Mouse (Mus musculus): ENCODE measurements at regions not wholly inside any gene's neighbourhood (a gene's known extent, or its start where the extent isn't known, plus 50 kb on each side); places are given as distances from the start of the nearest gene placed in this dataset.

DNA sequence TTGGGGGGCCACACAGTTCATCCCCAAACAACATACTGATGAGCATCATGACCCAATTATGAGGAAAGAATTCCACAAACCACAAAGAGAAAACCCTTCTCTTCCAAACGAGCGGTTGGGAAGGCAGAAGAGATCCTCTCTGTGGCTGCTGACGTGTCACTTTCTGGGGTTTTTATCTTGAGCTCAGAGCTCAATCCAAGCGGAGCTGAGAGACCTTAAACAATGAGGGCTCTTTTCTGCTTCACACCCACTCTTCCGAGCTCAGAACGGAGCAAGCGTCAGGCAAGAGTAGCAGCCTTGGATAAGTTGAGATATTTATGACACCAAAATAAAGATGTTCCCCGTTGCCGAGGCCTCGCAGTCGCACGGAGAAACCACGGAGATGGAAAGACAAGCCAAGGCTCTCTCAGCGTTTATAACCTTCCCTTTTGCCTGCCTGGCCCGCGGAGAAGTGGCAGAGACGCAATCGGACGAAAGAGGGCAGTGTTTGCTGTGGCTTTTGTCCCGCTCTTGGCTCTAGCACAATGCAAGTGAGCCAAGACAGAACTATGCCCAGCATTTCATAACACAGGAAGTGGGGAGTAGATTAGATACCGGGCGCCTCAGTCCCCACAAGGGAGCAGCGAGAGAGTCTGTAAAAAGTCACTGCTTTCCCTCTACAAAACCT lies 100.7 kb downstream of the Chic2 start:
- peak; percentile 80 for DNase-seq

DNA sequence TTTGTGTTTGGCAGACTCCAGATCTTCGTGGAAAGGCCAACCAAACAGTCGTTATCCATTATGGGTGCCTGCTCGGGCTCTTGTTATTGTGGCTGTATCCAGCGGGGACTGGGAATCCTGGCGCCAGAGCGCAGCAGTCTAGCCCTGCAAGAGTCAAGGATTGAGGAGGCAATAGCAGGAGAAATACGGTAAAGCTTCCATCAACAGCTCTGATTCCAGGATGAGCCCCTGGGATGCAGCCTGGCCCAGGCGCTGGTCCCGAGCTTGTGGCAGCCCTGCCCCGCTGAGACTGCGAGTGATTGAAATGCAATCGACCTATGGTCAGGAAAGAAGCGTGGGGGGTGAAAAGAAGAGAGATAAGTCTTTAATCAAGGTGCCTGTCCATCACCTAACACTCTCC lies 103.1 kb downstream of the Chic2 start:
- DNase-seq: no peak

DNA sequence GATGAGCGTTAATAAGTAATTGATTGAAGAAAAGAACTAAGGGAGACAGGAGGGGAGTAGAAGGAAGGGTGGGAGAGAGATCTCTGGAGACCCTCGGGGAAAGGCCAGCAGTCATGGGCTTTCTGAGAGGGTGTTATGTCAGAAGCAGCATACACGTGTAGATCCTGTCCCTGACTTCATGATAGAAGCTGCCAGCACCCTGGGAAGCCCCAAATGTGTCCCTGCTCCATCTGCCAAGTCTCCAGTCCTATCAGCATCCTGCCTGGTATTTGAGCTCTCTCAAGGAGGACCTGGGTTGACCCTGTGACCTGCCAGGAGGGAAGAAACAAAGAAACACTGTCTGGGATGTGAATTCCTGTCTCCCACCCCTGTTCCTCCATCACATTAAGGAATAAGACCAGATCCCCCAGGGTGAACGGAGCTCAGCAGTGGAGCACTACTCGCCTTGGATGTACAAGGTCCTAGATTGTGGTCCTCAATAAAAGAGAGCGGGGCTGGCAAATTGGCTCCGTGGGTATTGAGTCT lies 107.1 kb downstream of the Chic2 start:
- DNase-seq: no peak

DNA sequence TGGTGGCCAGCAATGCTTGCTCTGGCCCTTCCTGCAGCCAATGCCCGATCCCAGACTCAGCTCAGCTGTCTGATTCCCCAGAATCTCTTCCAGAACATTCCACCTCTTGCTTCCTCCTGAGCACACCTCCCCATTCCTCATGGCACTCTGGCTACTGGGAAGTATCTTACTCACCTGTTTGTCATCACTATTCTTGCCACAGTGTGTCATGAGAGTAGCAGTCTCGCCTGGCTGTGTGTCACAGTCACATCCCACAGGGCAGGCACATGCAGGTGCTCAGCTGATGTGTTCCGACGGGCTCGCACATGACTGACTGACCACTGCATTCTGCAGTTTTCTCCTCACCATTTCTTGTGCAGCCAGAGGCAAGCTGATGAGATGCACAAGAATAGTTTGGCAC lies 108.5 kb downstream of the Chic2 start:
- no peak for DNase-seq

DNA sequence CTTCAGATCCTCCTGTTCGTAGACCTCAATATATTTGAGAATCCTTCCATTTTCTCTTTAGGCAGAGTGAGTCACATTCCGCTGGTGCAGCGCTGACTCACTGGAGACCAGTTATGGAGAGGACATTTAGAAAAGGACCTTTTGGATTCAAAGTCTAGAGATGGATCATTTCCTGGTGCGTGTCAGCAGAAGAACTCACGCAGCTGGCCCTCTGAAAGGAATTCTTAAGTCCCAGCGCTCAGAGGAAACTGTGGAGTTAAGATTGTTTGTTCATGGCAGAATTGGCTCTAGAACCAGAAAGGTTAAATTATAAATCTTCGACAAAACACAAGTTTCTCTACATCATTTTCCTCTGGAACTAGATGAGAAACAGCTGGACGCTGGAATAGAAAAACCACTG lies 108.9 kb downstream of the Chic2 start:
- DNase-seq: no peak

DNA sequence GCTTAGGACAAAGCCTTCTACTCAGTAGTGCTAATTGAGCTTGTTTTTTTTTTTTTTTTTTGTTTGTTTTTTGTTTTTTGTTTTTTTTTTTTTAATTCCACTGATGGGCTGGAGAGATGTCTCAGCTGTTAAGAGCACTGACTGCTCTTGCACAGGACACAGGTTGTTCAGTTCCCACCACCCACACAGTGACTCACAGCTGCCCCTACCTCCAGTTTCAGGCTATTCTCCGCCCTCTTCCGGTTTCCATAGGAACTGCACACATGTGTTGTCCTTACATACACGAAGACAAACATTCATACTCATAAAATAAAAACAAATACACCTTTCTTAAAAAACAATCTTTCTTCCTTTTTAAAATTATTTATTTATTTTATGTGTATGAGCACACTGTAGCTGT lies 111.3 kb downstream of the Chic2 start:
- DNase-seq: no peak

DNA sequence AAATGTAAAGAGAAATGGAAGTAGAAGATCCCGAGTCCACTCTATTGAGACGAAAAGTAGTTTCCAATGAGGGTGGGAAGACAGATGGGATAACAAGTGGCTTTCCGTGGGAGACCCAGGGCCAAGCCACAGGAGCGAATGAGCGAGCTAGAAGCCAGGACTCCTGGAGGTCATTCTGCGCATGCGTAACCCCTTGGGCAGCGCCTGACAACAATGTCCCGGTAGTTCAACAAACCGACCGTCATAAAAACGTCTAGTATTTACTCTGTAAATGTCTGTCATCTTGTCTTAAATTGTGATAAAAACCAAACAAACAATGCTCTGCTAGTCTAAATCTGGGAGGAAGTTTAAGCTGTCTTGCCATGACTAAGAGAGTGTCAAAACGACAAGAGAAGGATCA lies 112.4 kb downstream of the Chic2 start:
- DNase-seq: no peak

DNA sequence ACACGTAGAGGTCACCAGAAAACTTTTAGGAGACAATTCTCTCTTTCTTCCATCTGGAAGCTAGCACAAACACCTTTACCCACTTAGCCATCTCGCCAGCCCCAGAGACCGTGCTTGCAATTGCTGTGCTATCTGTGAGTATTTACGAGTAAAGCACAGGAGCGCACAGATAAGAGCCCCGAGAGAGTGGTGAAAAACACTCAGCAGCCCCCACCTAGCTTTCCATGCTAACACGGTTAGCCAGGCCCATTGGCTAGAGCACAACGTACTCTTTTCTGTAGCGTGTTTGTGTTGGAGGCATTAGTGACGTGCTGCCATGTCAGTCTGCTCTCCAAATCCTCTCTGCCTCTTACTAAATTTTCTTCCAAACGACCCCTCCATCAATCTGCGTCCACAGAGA lies 112.8 kb downstream of the Chic2 start:
- DNase-seq: no peak

DNA sequence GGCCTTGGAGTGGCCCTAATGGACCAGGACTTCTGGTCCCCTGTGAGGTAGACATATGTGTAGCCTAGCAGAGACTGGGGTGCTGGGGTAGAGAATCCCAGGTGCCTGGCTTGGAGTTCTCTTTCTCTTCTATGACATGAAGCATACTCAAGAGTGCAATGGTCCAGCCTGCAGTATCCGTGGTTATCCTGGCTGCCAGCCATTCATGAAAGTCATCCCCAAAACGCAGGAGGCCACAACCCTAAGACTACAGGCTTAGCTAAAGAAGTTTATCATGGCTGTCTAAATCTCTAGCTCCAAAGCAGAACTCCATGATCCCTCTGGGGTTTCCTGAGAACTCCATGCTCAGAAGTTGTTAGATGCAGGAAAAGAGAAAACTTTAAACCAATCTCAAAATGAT lies 117.0 kb downstream of the Chic2 start:
- no peak for DNase-seq

DNA sequence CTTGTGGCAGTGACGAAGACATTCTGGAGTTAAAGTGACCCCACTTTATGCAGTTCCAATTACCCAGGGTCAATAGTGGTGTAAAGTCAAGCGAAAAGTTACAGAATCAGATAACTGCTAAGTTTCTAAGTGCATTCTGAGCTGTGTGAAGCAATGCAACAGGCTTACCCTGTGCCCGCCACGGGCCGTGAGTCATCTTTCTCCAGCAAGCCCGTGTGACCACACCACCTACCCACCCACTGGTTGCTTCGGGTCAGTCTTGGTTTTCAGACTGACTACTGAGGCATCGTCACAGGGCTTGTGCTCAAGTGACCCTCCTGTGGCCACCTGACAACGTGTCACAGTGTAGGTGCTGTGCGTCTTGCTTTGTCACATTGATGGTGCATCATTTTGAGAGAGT lies 118.8 kb downstream of the Chic2 start:
- DNase-seq: no peak

DNA sequence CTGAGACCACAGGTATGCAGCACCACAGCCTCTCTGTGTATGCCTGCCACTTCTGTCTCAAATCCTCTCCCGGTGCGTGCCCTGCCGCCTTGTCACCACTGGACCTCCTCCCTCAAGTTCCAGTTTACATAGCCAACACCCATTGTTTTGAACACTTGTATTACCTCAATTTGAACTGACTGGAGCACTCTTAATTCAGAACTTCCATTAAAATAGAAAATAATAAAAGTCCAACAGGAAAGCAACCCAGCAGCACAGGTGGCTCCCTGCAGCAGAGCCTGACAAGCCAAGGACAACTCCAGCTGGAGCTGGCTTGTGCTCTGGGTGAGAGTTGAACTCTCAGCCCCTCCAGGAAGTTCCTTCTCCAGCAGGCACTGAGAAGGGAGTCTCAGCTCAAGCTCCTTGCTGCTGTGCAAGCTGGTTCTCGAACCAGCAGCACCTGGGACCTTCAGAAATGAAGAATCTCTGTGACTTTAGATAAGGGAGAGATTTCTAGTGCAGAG lies 120.5 kb downstream of the Chic2 start:
- DNase-seq: no peak

DNA sequence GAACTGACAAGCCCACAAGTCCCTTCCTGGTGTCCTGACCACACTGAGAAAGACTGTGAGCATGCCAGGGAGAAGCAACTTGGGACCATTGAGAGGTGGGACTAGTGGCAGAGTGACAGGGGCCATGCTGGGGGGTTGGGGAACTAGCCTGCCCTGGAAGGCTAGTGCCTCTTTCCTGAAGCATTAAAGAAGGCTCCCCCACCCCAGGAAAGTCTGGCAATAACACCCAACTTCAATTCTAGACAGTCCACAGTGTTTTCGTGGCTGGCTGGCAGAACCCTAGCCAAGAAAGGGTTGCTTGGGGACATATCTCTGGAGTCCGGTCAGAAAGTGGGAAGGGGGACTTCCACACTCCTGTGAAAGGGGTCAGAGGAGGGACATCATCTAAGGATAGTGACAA lies 121.2 kb downstream of the Chic2 start:
- no peak for DNase-seq

DNA sequence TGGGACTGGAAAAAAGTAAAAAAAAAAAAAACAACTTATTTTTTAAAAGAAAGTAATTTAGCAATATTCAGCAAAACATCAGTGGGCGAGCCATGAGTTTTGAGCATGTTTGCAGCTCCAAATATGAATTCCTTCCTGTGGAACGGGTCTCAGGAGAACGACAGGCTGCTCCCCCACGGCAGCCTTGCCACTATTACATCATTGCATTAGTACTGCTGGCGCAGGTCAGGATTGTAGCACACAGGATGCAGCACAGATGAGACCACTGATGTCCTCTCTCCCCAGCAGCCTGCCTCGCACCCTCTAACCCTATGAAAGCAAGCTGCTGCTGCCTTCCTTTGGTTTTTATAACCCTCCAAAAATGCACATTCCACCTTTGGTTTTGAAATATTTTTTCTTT lies 121.7 kb downstream of the Chic2 start:
- DNase-seq: no peak

DNA sequence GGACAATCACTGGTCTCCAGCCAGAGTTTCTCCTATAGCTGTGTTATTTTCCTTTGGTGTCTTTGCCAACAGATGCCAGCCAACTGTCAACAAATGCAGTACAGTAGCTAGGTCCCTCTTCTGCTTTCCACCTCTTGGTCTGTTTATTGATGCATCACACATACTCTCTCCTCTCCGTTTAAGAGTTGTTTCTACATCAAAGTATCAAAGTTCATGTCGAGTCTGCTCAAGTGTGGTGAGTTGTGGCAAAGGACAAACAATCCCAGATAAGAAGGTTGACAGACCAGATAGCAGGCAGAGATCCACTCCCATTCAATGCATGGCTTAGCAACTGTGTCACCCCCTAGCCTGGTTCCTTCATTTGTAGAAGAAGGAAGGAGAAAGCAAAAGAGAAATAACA lies 123.6 kb downstream of the Chic2 start:
- DNase-seq: no peak

DNA sequence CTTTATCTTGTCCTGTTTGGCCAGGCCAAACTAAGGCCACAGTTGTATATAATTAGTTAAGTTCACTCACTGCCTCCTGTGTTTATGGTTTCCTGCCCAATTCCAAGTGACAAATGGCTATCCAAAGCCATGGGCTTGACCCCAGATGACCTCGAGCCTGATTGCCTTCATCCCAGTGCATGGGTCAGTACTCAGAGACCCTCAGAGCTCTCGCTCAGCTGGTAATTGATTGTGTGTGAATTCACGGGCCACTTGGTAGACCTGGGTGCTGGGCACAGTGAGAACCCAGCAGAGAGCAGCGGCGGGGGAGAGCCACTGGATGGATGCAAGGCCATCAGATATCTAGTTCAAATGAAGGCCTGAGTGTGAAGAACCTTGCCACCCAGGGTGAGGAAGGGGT lies 124.1 kb downstream of the Chic2 start:
- no peak for DNase-seq

DNA sequence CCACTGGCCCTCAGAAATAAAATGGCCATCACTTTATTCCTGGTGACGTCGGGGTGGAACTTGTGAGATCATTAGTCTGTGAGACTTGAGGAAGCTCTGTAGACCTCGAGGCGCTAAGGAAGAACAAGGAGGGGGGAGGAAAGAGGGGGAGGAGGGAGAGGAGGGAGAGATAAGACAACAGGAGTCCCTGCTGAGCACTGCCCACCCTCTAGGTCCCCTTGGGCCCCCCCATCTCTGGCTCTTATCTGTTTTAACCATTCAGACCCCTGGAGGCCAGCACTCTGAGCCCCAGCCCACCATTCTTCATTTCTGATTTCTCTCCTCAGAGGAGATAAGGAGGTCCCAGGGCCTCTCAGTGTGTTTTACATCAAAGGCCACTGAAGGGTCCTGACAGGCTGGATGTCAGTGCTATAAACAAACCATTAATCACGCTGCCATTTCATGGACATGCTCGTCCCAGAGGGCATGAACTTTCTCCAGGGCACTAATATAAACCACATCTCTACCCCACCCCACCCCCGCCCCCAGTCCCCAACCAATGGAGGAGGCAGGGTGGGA lies 139.0 kb downstream of the Chic2 start:
- DNase-seq: no peak

DNA sequence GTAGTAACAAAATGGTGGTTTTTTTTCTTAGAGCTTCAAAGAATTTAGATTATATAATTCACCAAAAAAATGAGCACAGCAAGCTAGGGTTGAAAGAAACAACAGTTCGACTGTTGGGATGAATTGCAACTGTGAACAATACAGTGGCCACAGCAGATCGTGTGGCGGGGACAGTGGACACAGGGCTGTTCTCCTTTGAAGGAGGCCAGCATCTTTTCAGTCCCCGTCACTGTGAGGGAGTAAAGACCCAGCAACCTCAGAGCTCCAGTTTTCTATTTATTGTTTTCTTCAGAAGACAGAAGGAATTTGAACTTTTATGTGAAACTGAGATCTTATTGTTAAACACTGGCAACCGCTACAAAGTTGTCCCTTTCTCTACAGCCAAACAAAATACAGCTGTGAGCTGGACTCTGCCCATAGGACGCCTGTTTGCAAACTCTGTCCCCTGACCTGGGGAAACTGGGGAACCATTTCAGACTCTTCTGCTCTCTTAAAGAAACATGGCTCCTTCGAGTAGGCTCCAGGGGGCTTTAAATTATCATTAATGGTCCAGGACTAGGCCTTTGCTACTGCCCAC lies 139.6 kb downstream of the Chic2 start:
- DNase-seq: no peak

DNA sequence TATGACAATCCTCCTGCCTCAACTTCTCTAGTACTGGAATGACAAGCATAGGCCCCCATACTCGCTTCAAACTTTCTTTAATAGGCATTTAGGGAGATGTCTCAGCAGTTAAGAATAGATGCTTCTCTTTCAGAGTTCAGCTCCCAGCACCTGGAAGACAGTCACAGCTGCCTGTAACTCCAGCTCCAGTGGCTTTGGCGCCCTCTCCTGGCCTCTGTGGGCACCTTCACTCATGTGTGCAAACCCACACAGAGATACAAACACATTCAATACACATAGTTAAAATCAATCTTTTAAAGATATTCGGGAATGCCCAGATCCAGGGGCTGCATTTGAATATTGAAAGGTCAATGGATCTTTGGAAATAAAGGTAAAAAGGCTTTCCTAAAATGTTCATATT lies 140.2 kb downstream of the Chic2 start:
- DNase-seq: no peak

DNA sequence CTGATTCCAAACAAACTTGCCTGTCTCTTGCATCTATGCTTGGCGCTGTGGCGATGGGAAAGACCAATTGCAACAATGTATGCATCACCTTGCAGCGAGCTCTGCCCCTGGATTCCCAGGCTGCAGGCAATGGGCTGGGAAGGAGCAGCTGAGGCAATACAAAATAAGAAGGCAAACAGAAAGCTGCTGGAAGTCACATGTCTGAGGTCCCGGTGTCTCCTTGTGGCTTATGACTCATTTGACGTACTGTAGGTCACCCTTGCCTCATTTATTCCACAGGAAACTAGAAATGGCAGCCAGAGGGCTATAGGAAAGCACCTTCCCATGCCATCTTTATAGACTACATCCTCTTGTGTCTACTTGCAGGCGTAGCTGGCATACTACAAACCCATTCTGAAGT lies 140.9 kb downstream of the Chic2 start:
- no peak for DNase-seq

DNA sequence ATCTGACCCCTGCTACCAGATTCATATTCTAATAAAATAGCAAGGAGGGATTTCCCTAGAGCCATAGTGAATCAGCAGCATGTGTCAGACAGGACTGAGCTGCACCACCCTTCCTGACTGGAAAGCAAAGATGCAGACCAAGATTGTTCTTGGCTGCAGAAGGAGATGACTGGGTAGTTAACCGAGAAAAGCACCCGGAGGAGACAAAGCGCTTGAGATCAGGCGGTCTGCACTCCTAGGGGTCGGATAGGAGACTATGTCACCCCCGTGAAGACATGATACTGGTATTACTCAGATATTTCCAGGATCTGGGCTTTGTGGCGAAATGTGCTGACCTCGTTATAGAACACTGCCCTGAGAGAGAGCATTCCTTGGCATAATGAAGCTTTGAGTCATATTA lies 147.4 kb downstream of the Chic2 start:
- no peak for DNase-seq

DNA sequence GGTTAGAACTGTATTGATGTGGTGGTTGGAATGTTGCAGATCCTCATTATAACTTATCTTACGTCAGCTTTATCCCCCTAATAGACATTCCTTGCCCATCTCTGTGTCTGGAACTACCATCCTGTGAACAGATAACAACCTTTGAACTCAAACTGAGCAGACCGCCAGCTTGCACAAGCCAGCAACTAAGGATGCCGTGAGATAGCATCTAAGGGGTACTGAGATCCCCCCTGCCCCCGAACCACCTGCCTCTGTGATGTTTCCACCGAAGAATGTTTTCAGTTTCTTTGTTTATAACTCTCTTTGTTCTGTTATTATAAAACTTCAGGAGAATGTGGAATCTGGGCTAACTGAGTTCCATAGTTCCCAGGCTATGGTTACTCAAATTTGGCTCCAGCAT lies 151.3 kb downstream of the Chic2 start:
- no peak for DNase-seq

DNA sequence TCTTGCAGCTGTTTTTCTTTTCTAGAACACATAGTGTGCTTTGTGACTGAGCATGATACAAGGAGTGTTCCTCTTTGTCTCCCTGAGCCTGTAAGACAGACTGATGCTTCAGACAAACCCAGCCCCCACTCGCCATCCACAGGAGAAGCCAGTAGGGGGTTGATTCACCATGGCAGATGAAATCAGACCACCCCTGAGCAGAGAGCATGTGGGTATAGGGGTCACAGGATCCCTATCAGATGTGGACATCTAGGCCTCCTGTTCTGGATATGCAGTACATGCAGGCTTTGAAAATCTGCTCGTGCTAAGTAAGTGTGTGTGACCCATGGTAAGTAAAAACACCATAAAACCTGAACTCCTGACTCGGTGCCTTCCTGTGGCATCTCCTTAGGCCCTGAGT lies 153.0 kb downstream of the Chic2 start:
- DNase-seq: no peak

DNA sequence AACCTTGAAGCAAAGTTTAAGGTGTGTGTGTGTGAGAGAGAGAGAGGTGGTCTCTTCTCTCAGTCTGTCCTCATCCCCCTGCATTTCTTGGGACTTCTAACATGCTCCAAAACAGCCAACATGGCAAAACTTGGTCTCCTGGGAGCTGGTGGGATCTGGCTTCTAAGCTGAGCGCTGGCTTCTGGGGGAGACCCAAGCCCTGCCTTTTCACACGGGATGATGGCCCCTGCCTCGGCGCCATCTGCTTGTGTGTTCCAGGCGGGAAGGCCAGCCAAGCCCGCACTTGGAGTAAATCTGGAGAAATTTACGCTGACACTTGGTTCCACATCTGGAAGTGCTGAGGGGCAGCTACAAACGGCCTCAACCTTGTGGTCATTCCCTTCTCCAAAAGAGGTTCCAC lies 155.6 kb downstream of the Chic2 start:
- DNase-seq: no peak

DNA sequence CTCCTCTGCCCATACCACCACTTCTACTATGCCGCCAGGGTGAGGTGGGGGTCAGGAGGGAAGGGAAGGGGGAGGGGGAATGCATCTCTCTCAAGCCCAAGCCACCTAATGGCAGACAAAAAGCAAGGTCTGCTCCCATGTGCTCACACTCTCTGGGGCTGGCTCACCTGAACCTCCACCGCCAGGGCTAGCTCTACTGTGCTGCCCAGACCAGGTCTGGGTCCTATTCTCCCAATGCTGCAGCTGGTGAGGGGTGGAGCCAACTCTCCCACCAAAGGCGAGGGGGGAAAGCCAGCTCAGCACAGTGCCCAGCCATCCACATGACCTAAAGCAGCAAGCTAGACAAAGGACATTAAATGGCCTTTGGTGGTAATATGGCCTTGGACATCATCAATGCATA lies 158.6 kb downstream of the Chic2 start:
- no peak for DNase-seq

DNA sequence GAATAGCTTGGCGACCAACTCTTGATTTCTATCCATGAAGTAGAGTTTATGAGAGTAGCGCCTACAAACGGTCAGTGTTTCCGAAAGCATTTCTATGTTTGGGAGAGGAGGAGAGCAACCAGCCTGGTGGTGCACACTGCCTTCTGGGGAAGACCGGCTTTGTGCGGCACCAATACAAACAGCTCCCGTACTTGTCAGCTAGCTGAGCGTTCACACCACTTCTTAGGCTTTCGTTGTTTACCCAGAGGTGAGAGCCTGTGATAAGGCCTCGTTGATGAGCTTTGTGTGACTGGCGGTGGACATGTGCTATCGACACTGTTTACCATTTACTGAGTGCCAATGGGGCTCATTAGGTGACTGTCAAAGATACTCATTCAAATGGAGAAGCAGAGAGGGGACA lies 162.0 kb downstream of the Chic2 start:
- DNase-seq: no peak

All from layer of hippocampus, adult 9-11 months (tissue).